Mouse (Mus musculus) cerebellum, adult 9-11 months (tissue): Measurements from ENCODE around the gene 1700034I23Rik.
"Not testable (repeated sequence)": the region's sequence is repeated elsewhere in the genome, so short reads cannot be mapped to it uniquely, and the experiment has no call there.

Experiments
- DNase-seq: peaks from one replicate; pipeline ENCODE4 v3.0.0; 2022

The 1700034I23Rik gene

GRCm38 (mm10) chr3:40902443-40902842 is at the start of gene 1700034I23Rik:
1700034I23Rik (minus strand) TSS chr3:40902543.
- not testable (repeated sequence) for DNase-seq

- DNase-seq, result peak; percentile 19
Measured at GRCm38 (mm10) chr3:40951365-40951764, 49.0 kb upstream of the 1700034I23Rik start.

GRCm38 (mm10) chr3:40950601-40951201 is 48.4 kb upstream of the 1700034I23Rik start:
- peak; percentile 71 for DNase-seq

- peak; percentile 76 for DNase-seq
Measured at GRCm38 (mm10) chr3:40949903-40950600, 47.7 kb upstream of the 1700034I23Rik start.

- DNase-seq, result peak; percentile 99
Measured at GRCm38 (mm10) chr3:40949170-40949902, 47.0 kb upstream of the 1700034I23Rik start, which contains the start of gene Larp1b. Larp1b (plus strand) TSS chr3:40949828.

- DNase-seq, result no peak
Measured at GRCm38 (mm10) chr3:40939019-40939418, 36.7 kb upstream of the 1700034I23Rik start.

- no peak for DNase-seq
Measured at GRCm38 (mm10) chr3:40938592-40938991, 36.2 kb upstream of the 1700034I23Rik start.

GRCm38 (mm10) chr3:40938189-40938588 is 35.8 kb upstream of the 1700034I23Rik start:
- no peak for DNase-seq

GRCm38 (mm10) chr3:40894336-40894735 is 8.0 kb downstream of the 1700034I23Rik start:
- not testable (repeated sequence) for DNase-seq

- peak; percentile 100 for DNase-seq
Measured at GRCm38 (mm10) chr3:40893816-40894258, 8.5 kb downstream of the 1700034I23Rik start.

- DNase-seq, result not testable (repeated sequence)
Measured at GRCm38 (mm10) chr3:40853123-40853738, 49.1 kb downstream of the 1700034I23Rik start.
